Mouse (Mus musculus): ENCODE data around the gene 4931406P16Rik. TPM values are rescaled to one million over a fixed set of nuclear protein-coding genes. Genes with fewer than 3 reads are reported as not detected.

The 4931406P16Rik gene
- polyA plus RNA-seq, 1 experiment = 28.7 TPM

GRCm38 (mm10) chr7:34214644-34215043 is 98.7 kb downstream of the 4931406P16Rik start:
- TF ChIP-seq GATA1 (IDR thresholded peaks at IDR 0.05; ENCODE audit: low read length) = no peak

- no peak for TF ChIP-seq GATA1 (IDR thresholded peaks at IDR 0.05; ENCODE audit: low read length)
These were observed 100.1 kb downstream of the 4931406P16Rik start for GRCm38 (mm10) chr7:34213281-34213680.

GRCm38 (mm10) chr7:34208027-34208745 is 105.2 kb downstream of the 4931406P16Rik start:
- TF ChIP-seq GATA1 (IDR thresholded peaks at IDR 0.05; ENCODE audit: low read length) = no peak

- no peak for TF ChIP-seq GATA1 (IDR thresholded peaks at IDR 0.05; ENCODE audit: low read length)
These were observed 107.0 kb downstream of the 4931406P16Rik start for GRCm38 (mm10) chr7:34206331-34206730.

- TF ChIP-seq GATA1 (IDR thresholded peaks at IDR 0.05; ENCODE audit: low read length) = no peak
These were observed 112.5 kb downstream of the 4931406P16Rik start for GRCm38 (mm10) chr7:34200829-34201228.

DNA sequence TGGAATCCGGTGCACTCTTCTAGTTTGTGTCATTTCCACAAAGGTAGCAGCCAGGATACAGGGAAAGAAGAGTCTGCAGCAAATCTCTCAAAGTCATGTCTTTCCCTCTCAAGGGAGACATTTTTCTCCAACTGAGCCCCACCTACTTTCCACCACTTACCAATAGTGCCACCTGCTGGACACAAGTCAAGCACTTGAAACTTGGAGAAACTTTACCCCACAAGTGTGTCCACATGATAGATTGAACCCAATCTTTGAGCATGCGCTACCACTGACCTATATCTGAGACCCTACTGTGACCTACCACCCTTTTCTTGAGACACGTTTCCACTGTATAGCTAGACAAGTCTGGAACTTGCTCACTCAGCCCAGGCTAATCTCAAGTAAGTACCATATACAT is 115.0 kb downstream of the 4931406P16Rik start:
- TF ChIP-seq GATA1 (IDR thresholded peaks at IDR 0.05; ENCODE audit: low read length) = no peak

DNA sequence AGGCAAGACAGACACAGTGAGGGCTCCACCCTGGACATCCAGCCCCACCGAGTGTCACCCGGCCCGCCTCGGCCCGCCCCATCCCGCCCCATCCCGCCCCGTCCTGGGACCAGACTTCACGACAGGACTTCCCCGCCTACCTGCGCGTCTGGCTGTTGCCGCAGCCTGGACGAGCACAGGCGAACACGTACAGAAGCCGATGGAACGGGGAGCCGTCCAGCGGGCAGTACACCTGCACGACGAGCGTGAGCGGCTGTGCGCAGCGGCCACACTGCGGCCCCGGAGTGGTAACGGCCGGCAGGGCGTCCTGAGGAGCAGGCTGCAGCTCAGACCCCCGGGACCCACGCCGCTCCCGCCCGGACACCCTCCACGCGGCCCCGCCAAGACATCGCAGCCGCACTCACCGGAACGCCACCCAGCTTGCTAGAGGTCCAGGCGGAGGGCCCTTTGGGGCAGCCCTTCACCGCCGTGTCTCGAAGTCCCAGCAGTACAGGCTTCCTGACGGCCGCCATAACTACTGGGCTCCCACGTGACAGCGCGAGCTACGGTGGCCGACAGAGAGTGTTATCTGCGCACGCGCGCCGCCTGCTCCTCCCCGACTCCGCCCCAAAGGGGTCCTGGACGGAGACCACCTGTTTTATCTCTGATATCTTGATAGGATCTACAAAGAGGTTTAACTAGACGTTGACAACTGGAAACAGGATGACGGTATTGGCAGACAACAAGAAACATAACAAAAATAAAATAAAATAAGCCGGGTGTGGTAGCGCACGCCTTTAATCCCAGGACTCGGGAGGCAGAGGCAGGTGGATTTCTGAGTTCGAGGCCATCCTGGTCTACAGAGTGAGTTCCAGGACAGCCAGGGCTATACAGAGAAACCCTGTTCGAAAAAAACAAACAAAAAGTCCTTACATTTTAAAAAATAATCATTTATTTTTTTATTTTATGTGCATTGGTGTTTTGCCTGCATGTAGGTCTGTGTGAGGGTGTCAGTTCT is 116.9 kb downstream of the 4931406P16Rik start, which contains the start of gene Pdcd2l:
Pdcd2l (minus strand) TSS at position 530 of the 997 bp plus-strand sequence.
- no peak for TF ChIP-seq GATA1 (IDR thresholded peaks at IDR 0.05; ENCODE audit: low read length)

DNA sequence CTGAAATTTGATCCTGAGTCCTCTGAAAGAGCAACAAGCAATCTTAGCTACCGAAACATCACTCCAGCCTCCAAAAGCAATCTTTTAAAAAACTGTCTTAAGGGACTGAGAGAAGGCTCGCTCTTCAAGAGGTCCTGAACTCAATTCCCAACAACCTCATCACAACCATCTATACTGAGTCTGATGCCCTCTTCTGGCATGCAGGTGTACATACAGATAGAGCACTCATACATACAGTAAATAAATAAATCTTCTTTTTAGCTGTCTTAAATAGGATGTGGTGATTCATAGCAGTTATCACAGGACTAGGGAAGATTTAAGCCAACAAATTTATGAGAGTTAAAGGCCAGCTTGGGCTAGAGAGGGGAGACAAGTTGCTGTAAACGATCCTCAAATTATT is 117.7 kb downstream of the 4931406P16Rik start:
- TF ChIP-seq GATA1 (IDR thresholded peaks at IDR 0.05; ENCODE audit: low read length) = no peak

DNA sequence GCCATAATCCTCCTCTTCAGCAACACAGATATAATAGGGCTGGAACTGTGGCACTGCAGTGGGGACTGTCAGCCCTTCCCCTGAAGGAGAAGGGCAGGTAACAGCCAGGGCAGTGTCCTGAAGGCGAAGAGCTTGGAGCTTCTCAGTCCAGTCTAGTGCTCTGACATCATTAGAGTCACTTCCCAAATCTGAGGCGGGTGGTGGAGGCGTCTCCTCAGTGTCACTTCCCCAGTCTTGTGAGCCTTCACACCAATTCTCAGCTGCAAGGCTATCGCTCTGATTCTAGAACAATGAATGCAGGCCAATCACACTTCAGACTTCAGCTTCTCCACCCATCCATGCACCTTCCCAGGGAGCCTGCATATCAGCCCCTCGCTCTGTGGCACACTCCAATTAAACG is 120.5 kb downstream of the 4931406P16Rik start:
- TF ChIP-seq GATA1 (IDR thresholded peaks at IDR 0.05; ENCODE audit: low read length) = no peak

DNA sequence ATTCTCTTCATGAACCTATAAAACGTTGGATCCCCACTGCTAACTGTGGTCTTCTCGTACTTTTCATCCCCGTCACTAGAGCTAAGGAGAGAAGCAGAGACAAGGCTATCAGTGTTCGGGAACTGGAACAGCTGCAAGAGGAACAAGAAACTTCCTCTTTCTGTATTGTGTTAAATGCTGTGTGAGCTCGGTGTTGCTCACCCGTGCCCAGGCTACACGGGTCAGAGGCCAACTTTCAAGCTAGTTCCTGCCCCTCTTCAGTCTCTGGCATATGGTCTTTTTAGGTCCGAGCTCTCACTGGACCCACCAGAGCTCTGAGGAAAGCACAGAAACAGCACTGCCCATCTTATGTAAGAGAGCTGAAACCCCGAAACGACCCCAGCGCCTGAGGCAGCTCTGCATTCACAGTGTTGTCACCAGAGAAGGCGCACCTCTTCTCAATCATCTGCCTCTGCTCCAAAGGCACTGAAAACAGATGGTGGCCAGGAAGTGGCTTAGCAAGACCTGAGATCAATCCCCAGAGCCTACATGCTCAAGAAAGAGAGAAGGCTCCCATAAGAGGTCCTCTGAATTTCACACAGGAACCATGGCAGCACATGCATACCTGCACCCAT is 123.9 kb downstream of the 4931406P16Rik start:
- no peak for TF ChIP-seq GATA1 (IDR thresholded peaks at IDR 0.05; ENCODE audit: low read length)

Other genes starting within 250 kb of the 4931406P16Rik start
- gene Scgb1b30, start 218.1 kb downstream of the 4931406P16Rik start, polyA plus RNA-seq (2012) = not detected in 2 replicates
- gene Wtip, start 180.3 kb downstream of the 4931406P16Rik start, polyA plus RNA-seq (2012) = not detected in 2 replicates
- gene Uba2, start 144.0 kb downstream of the 4931406P16Rik start, polyA plus RNA-seq (2012) = 86.0 and 111 TPM in 2 replicates
- gene Pdcd2l, start 116.9 kb downstream of the 4931406P16Rik start, polyA plus RNA-seq (2012) = 11.0 and 11.6 TPM in 2 replicates
- gene Gpi1, start 83.2 kb downstream of the 4931406P16Rik start, polyA plus RNA-seq (2012) = 2,067 and 4,270 TPM in 2 replicates
- gene Gm6096, start 62.5 kb downstream of the 4931406P16Rik start, polyA plus RNA-seq (2012) = not detected in 2 replicates
- 54.2 and 72.4 TPM in 2 replicates for gene Lsm14a, start 79.8 kb upstream of the 4931406P16Rik start, polyA plus RNA-seq (2012)

Data from G1E-ER4 (cell line).